In the genomic region with DNA sequence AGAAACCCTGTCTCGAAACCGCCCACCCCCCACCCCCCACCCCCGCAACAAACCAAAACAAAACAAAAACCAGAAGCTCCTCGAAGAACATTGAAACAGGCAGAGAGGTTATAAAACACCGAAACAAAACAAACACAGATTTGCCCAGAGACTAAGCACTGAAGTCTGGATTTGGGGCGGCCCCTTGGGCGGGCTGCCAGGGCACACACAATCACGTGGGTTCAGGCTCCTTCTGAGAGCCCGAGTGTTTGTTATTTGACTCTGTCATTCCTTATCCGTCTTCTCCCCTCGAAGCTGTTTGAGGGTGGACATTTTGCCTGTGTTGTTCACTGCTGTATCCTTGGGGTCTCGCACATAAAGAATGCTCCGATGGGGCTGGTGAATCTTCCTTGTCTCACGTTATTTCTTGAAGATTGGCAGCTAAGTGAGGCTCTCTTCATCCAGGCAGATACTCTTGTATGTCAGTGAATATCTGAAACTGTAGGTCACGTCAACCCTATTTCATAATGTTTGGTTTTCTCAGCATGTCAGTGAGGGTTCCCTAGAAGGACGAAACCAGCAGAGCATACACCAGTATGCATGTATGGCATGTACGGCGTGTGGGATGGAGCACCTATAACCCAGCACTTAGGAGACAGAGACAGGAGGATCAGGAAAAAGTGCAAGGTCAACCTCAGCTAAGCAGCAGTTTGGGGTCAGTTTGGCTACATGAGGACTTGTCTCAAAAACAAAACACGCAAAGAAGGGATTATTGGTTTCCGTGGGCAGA, we compare ENCODE assay signal across 12 mouse cellular contexts.
DNase-seq lines count a peak whose midpoint lies in the region; ATAC-seq lines count a peak whose summit lies in the region.
"Had no signal": no experiment of that assay in that cellular context is flagged by ENCODE, and none has a peak within 500 bp of the region (broad histone marks: within the 10 kb centered on the region; RNA-seq: fewer than 3 reads in every experiment).

No protein-coding gene starts in this region.

- H3K9ac ChIP-seq in forebrain, embryonic 12.5 days, result no peak overlapping the region
- no peak overlapping the region for H3K9ac ChIP-seq in limb, embryonic 12.5 days (replicated peaks)
- H3K9ac ChIP-seq in limb, embryonic 15.5 days, result no peak overlapping the region
- H3K9ac ChIP-seq in stomach, embryonic 16.5 days (ENCODE audit: low read length), result peak overlapping the region; percentile 19; the same call in 1 of the 2 replicates
- H3K9ac ChIP-seq: hindbrain, embryonic 13.5 days had no signal

- no peak overlapping the region for H3K4me2 ChIP-seq in forebrain, embryonic 12.5 days
- no peak overlapping the region for H3K4me2 ChIP-seq in limb, embryonic 12.5 days
- H3K4me2 ChIP-seq in limb, embryonic 15.5 days, result no peak overlapping the region
- peak overlapping the region; percentile 19; the same call in 1 of the 2 replicates for H3K4me2 ChIP-seq in stomach, embryonic 16.5 days (ENCODE audit: low read depth, low read length)
- H3K4me2 ChIP-seq: hindbrain, embryonic 13.5 days; midbrain, embryonic 11.5 days had no signal

- 88% methylated on average over 20 of the region's 20 CpGs for WGBS in forebrain, embryonic 12.5 days
- 92% methylated on average over 20 of the region's 20 CpGs for WGBS in forebrain, embryonic 10.5 days
- WGBS in limb, embryonic 12.5 days, result 81% methylated on average over 20 of the region's 20 CpGs
- WGBS in limb, embryonic 10.5 days, result 89% methylated on average over 20 of the region's 20 CpGs
- 52% methylated on average over 20 of the region's 20 CpGs for WGBS in limb, embryonic 15.5 days
- WGBS in stomach, embryonic 16.5 days, result 55% methylated on average over 20 of the region's 20 CpGs

- H3K27ac ChIP-seq in forebrain, embryonic 12.5 days, result 0 out of 2 replicates have a peak overlapping the region, but pooled peaks have one; percentile 5
- H3K27ac ChIP-seq in forebrain, embryonic 10.5 days, result no peak overlapping the region
- H3K27ac ChIP-seq in limb, embryonic 12.5 days, result peak overlapping the region; percentile 82
- no peak overlapping the region for H3K27ac ChIP-seq in limb, embryonic 10.5 days
- peak overlapping the region; percentile 89 for H3K27ac ChIP-seq in limb, embryonic 15.5 days
- H3K27ac ChIP-seq in stomach, embryonic 16.5 days (ENCODE audit: low read length), result peak overlapping the region; percentile 85
- H3K27ac ChIP-seq: hindbrain, embryonic 13.5 days had no signal

- 0 out of 2 replicates have a peak, but pooled peaks cover 6% of the 10 kb centered on the region for H3K9me3 ChIP-seq in forebrain, embryonic 12.5 days
- H3K9me3 ChIP-seq in forebrain, embryonic 10.5 days, result peaks cover 6% of the 10 kb centered on the region
- 0 out of 2 replicates have a peak, but pooled peaks cover 5% of the 10 kb centered on the region for H3K9me3 ChIP-seq in limb, embryonic 12.5 days
- no peaks in the 10 kb centered on the region for H3K9me3 ChIP-seq in limb, embryonic 10.5 days (replicated peaks)
- H3K9me3 ChIP-seq in limb, embryonic 15.5 days, result 0 out of 2 replicates have a peak, but pooled peaks cover 3% of the 10 kb centered on the region
- H3K9me3 ChIP-seq in stomach, embryonic 16.5 days (replicated peaks; ENCODE audit: control insufficient read depth, low read length), result peaks cover 7% of the 10 kb centered on the region; the same call in 1 of the 2 replicates

- no peaks in the 10 kb centered on the region for H3K4me1 ChIP-seq in forebrain, embryonic 12.5 days
- no peaks in the 10 kb centered on the region for H3K4me1 ChIP-seq in forebrain, embryonic 10.5 days
- H3K4me1 ChIP-seq in limb, embryonic 12.5 days (replicated peaks), result peaks cover 14% of the 10 kb centered on the region
- no peaks in the 10 kb centered on the region for H3K4me1 ChIP-seq in limb, embryonic 10.5 days
- H3K4me1 ChIP-seq in limb, embryonic 15.5 days, result peaks cover 20% of the 10 kb centered on the region
- H3K4me1 ChIP-seq in stomach, embryonic 16.5 days (ENCODE audit: control insufficient read depth, insufficient read depth, low read length), result peaks cover 9% of the 10 kb centered on the region
- H3K4me1 ChIP-seq: hindbrain, embryonic 13.5 days had no signal

- H3K36me3 ChIP-seq in forebrain, embryonic 12.5 days (replicated peaks), result no peaks in the 10 kb centered on the region
- no peaks in the 10 kb centered on the region for H3K36me3 ChIP-seq in forebrain, embryonic 10.5 days (replicated peaks)
- no peaks in the 10 kb centered on the region for H3K36me3 ChIP-seq in limb, embryonic 12.5 days
- no peaks in the 10 kb centered on the region for H3K36me3 ChIP-seq in limb, embryonic 10.5 days
- no peaks in the 10 kb centered on the region for H3K36me3 ChIP-seq in limb, embryonic 15.5 days
- no peaks in the 10 kb centered on the region for H3K36me3 ChIP-seq in stomach, embryonic 16.5 days (ENCODE audit: control insufficient read depth, insufficient read depth, low read length)

- no peak for DNase-seq in forebrain, embryonic 10.5 days (ENCODE audit: extremely low spot score, low spot score)
- no peak for DNase-seq in limb, embryonic 10.5 days (ENCODE audit: low spot score)
- DNase-seq in natural killer cell, adult 2 months (ENCODE audit: low spot score in 2 of 2), result no peak
- DNase-seq in thymus, postnatal 10 days (ENCODE audit: low spot score in 2 of 2), result no peak
- DNase-seq: B cell, adult 2 months; cerebellum, adult 9-10 months had no signal

- H3K27me3 ChIP-seq in forebrain, embryonic 12.5 days, result no peaks in the 10 kb centered on the region
- H3K27me3 ChIP-seq in forebrain, embryonic 10.5 days (ENCODE audit: poor library complexity, severe bottlenecking), result no peaks in the 10 kb centered on the region
- no peaks in the 10 kb centered on the region for H3K27me3 ChIP-seq in limb, embryonic 12.5 days
- peaks cover 2% of the 10 kb centered on the region; the same call in 1 of the 2 replicates for H3K27me3 ChIP-seq in limb, embryonic 10.5 days (ENCODE audit: low read depth, poor library complexity, severe bottlenecking)
- H3K27me3 ChIP-seq in limb, embryonic 15.5 days, result no peaks in the 10 kb centered on the region
- H3K27me3 ChIP-seq in stomach, embryonic 16.5 days (ENCODE audit: control insufficient read depth, insufficient read depth, low read length), result no peaks in the 10 kb centered on the region

- ATAC-seq in forebrain, embryonic 12.5 days (ENCODE audit: low FRiP score), result no peak
- no peak for ATAC-seq in limb, embryonic 12.5 days (ENCODE audit: insufficient number of reproducible peaks, insufficient read depth, low FRiP score, low TSS enrichment, low read depth)
- ATAC-seq in limb, embryonic 15.5 days (ENCODE audit: insufficient number of reproducible peaks, low FRiP score, low TSS enrichment, low read depth), result no peak
- peak; percentile 65; the same call in 1 of the 2 replicates for ATAC-seq in stomach, embryonic 16.5 days (ENCODE audit: insufficient read depth, low FRiP score)

- no peak overlapping the region for H3K4me3 ChIP-seq in forebrain, embryonic 12.5 days (replicated peaks)
- H3K4me3 ChIP-seq in forebrain, embryonic 10.5 days, result no peak overlapping the region
- H3K4me3 ChIP-seq in limb, embryonic 12.5 days (replicated peaks), result no peak overlapping the region
- no peak overlapping the region for H3K4me3 ChIP-seq in limb, embryonic 10.5 days
- H3K4me3 ChIP-seq in limb, embryonic 15.5 days, result no peak overlapping the region
- H3K4me3 ChIP-seq in stomach, embryonic 16.5 days (replicated peaks; ENCODE audit: low read length), result no peak overlapping the region
- H3K4me3 ChIP-seq: hindbrain, embryonic 13.5 days had no signal

Comparison
In these comparisons a context has a peak if more than half of its experiments do, and no peak if none do; other contexts are left out.
1. H3K27ac ChIP-seq: peak in forebrain, embryonic 12.5 days (single experiment), limb, embryonic 12.5 days (single experiment), limb, embryonic 15.5 days (single experiment) and stomach, embryonic 16.5 days (single experiment); none in forebrain, embryonic 10.5 days (single experiment) and limb, embryonic 10.5 days (single experiment).